Mouse (Mus musculus) limb, embryonic 14.5 days (tissue): ENCODE results near the gene Rprd2. TPM values are rescaled to one million over a fixed set of nuclear protein-coding genes. Genes with fewer than 3 reads are reported as not detected.

Experiments used
- ATAC-seq: fragments of 200-750 bp; cut with Nextera tagmentation; 2 replicates; pipeline ENCODE4 v1.8.0; 2017; ENCODE audit warnings: low read depth, moderate number of reproducible peaks, moderate TSS enrichment; ENCODE audit not compliant: low FRiP score
- DNase-seq: peaks from one replicate; pipeline ENCODE4 v3.0.0-alpha.2; 2015; ENCODE audit warnings: low spot score
- H3K27ac ChIP-seq: fragments of 300-500 bp; sonication (generic); replicated peaks from 2 replicates; pipeline ENCODE4 v1.5.1; 2014; ENCODE audit warnings: low read depth, mild to moderate bottlenecking, low read length, moderate library complexity, mixed read lengths
- H3K27me3 ChIP-seq: fragments of 300-500 bp; sonication (generic); 2 replicates; pipeline ENCODE4 v1.6.1; 2014; ENCODE audit warnings: low read length, mixed read lengths; ENCODE audit not compliant: control insufficient read depth, insufficient read depth
- H3K36me3 ChIP-seq: fragments of 300-500 bp; sonication (generic); 2 replicates; pipeline ENCODE4 v1.6.1; 2014; ENCODE audit warnings: mild to moderate bottlenecking, low read length, moderate library complexity, mixed read lengths; ENCODE audit not compliant: control insufficient read depth, insufficient read depth
- H3K4me1 ChIP-seq: fragments of 300-500 bp; sonication (generic); 2 replicates; pipeline ENCODE4 v1.6.1; 2014; ENCODE audit warnings: antibody characterized with exemption, low read length, mixed read lengths; ENCODE audit not compliant: control insufficient read depth, insufficient read depth
- H3K4me2 ChIP-seq: fragments of 300-500 bp; sonication (generic); replicated peaks from 2 replicates; pipeline ENCODE4 v1.6.1; 2014; ENCODE audit warnings: low read depth, mild to moderate bottlenecking, low read length, moderate library complexity; ENCODE audit not compliant: severe bottlenecking
- H3K4me3 ChIP-seq: fragments of 300-500 bp; sonication (generic); replicated peaks from 2 replicates; pipeline ENCODE4 v1.5.1; 2014; ENCODE audit warnings: low read length
- H3K9ac ChIP-seq: fragments of 300-500 bp; sonication (generic); 2 replicates; pipeline ENCODE4 v1.6.1; 2014; ENCODE audit warnings: mild to moderate bottlenecking, low read depth, low read length, moderate library complexity; ENCODE audit not compliant: severe bottlenecking
- H3K9me3 ChIP-seq: fragments of 300-500 bp; sonication (generic); 2 replicates; pipeline ENCODE4 v1.6.1; 2016; ENCODE audit warnings: low read length; ENCODE audit not compliant: control insufficient read depth
- POLR2A ChIP-seq: fragments of 200-500 bp; IDR thresholded peaks from 2 replicates; pipeline ENCODE4 v1.8.0; 2012; ENCODE audit warnings: inconsistent platforms, mild to moderate bottlenecking, moderate library complexity, borderline replicate concordance; ENCODE audit not compliant: insufficient read depth, insufficient read length; ENCODE audit errors: extremely low read depth
- WGBS: fragments of 180-500 bp; shearing (Covaris S2); extraction: QIAGEN DNeasy Blood & Tissue Kit; methylation state at CpG from one replicate; pipeline ENCODE4 v1.1.7; 2014; 5-methylcytosine and 5-hydroxymethylcytosine counted together
- polyA plus RNA-seq, 2 experiments: library from polyadenylated mRNA; depleted of rRNA in 1 of 2; stranded (reverse) in 1 of 2; unstranded in 1 of 2; fragments of >200 nt; fragmentation: Nextera tagmentation in 1 of 2; extraction: Ambion mirVana in 1 of 2; gene quantifications; 2 replicates each; pipeline versions ENCODE4 v1.2.1 to v1.2.3; 2012 to 2014

Rprd2 gene
- polyA plus RNA-seq, 2 experiments, result 19.9 to 22.0 TPM

GRCm38 (mm10) chr3:95855502-95856089, 36.9 kb upstream of the Rprd2 start, which contains the start of gene Prpf3:
Gene Prpf3, minus strand, starts transcription at chr3:95855885.
- Histone ChIP-seq H3K4me3 (peak within 1 kb of the TSS; percentile 87), H3K27me3 (no peaks in the 10 kb centered on the region), H3K27ac (peak within 1 kb of the TSS; percentile 79), H3K4me1 (peaks cover 7% of the 10 kb centered on the region), H3K4me2 (peak within 1 kb of the TSS; percentile 65), H3K9ac (peak within 1 kb of the TSS; percentile 81), H3K9me3 (no peaks in the 10 kb centered on the region), H3K36me3 (peaks cover 31% of the 10 kb centered on the region)
- ATAC-seq (peak; percentile 98), DNase-seq (peak; percentile 94)
- TF ChIP-seq POLR2A, result no peak; the same call in 1 of the 2 replicates
- WGBS, result under 1% methylated on average over 56 of the region's 56 CpGs

GRCm38 (mm10) chr3:95851317-95851716, 32.7 kb upstream of the Rprd2 start:
- no peaks in the 10 kb centered on the region for H3K27me3 ChIP-seq
- H3K4me2 ChIP-seq, result no peak overlapping the region
- WGBS, result 95% methylated on average over 8 of the region's 8 CpGs
- peaks cover 73% of the 10 kb centered on the region for H3K36me3 ChIP-seq
- no peak overlapping the region for H3K9ac ChIP-seq
- no peak overlapping the region for H3K27ac ChIP-seq
- DNase-seq (no peak), ATAC-seq (no peak)
- TF ChIP-seq POLR2A, result no peak
- H3K4me3 ChIP-seq, result no peak overlapping the region
- no peaks in the 10 kb centered on the region for H3K9me3 ChIP-seq
- H3K4me1 ChIP-seq, result peaks cover 7% of the 10 kb centered on the region

- no peak for ATAC-seq
- TF ChIP-seq POLR2A, result no peak
- H3K36me3 ChIP-seq, result peaks cover 80% of the 10 kb centered on the region
- no peaks in the 10 kb centered on the region for H3K27me3 ChIP-seq
- WGBS, result 87% methylated on average over 4 of the region's 4 CpGs
- no peaks in the 10 kb centered on the region for H3K9me3 ChIP-seq
- H3K4me3 ChIP-seq, result no peak overlapping the region
- no peak overlapping the region for H3K4me2 ChIP-seq
- no peak overlapping the region for H3K27ac ChIP-seq
- peaks cover 7% of the 10 kb centered on the region for H3K4me1 ChIP-seq
- no peak overlapping the region for H3K9ac ChIP-seq
- DNase-seq, result no peak
Observed at GRCm38 (mm10) chr3:95850611-95851010, 31.9 kb upstream of the Rprd2 start.

- no peak overlapping the region for H3K9ac ChIP-seq
- TF ChIP-seq POLR2A, result no peak
- no peaks in the 10 kb centered on the region for H3K4me1 ChIP-seq
- H3K9me3 ChIP-seq, result no peaks in the 10 kb centered on the region
- H3K36me3 ChIP-seq, result peaks cover 90% of the 10 kb centered on the region
- H3K27me3 ChIP-seq, result no peaks in the 10 kb centered on the region
- no peak overlapping the region for H3K27ac ChIP-seq
- no peak overlapping the region for H3K4me2 ChIP-seq
- 91% methylated on average over 3 of the region's 3 CpGs for WGBS
- DNase-seq (no peak), ATAC-seq (no peak)
- H3K4me3 ChIP-seq, result no peak overlapping the region
Observed at GRCm38 (mm10) chr3:95842503-95843214, 24.0 kb upstream of the Rprd2 start.

- no peak overlapping the region for H3K27ac ChIP-seq
- H3K9ac ChIP-seq, result no peak overlapping the region
- H3K4me1 ChIP-seq, result no peaks in the 10 kb centered on the region
- DNase-seq (no peak), ATAC-seq (no peak)
- H3K27me3 ChIP-seq, result no peaks in the 10 kb centered on the region
- H3K4me3 ChIP-seq, result no peak overlapping the region
- no peak overlapping the region for H3K4me2 ChIP-seq
- H3K9me3 ChIP-seq, result no peaks in the 10 kb centered on the region
- no peak for TF ChIP-seq POLR2A
- WGBS, result 93% methylated on average over 2 of the region's 2 CpGs
- H3K36me3 ChIP-seq, result peaks cover 87% of the 10 kb centered on the region
Observed at GRCm38 (mm10) chr3:95839250-95839649, 20.6 kb upstream of the Rprd2 start.
